Mouse (Mus musculus) thymus, postnatal 0 days (tissue): ENCODE data around the gene Plekhg4. TPM values are rescaled to one million over a fixed set of nuclear protein-coding genes. Genes with fewer than 3 reads are reported as not detected.

Experiments
- DNase-seq: peaks from one replicate; pipeline ENCODE4 v3.0.0-alpha.2; 2015; ENCODE audit warnings: low spot score
- polyA plus RNA-seq: library from polyadenylated mRNA; unstranded; fragments of >200 nt; fragmentation: Nextera tagmentation; extraction: Ambion mirVana; gene quantifications from 2 replicates; pipeline ENCODE4 v1.2.1, GENCODE M21; 2015

Gene Plekhg4
- polyA plus RNA-seq, 1 experiment from 2014 or later: 0.09 TPM

GRCm38 (mm10) chr8:105403467-105403866 lies 30.4 kb downstream of the Plekhg4 start:
- no peak for DNase-seq

DNA sequence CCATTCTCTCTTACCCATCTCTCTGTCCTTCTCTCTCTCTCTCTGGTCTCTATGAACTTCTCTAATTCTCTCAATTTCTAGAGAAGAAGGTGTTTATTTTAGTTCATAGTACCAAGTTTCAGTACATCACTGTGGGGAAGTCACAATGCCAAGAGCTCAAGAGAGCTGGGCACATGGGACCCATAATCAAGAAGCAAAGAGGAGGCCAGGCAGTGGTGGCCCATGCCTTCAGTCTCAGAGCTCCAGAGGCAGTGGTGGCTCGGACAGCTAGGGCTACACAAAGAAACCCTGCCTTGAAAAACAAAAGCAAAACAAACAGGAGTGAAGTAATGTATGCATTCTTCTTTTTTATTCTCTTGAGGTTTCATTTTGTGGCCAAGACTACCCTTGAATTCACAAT lies 31.4 kb downstream of the Plekhg4 start:
- no peak for DNase-seq

- DNase-seq: no peak
Measured at GRCm38 (mm10) chr8:105406416-105406815, 33.3 kb downstream of the Plekhg4 start.

DNA sequence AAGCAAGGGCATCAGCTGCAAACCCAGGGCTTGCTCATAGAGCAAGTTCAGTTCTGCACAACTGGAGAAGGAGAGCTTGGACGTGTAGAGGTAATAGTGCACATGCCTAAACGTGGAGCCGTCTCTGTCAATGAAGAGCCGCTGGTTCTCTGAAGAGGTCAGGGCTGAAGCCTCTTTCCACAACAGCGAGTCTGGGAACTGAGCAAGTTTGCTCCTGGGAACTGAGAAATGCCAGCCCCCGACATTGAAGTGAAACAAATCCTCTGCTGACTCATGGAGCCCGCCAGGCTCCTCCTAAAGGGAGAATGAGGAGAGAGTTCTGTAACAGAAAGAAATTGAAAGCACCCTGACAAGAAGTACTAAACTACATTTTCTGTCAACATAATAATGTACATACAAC lies 35.3 kb downstream of the Plekhg4 start:
- no peak for DNase-seq

GRCm38 (mm10) chr8:105409947-105410346 lies 36.9 kb downstream of the Plekhg4 start:
- no peak for DNase-seq

DNA sequence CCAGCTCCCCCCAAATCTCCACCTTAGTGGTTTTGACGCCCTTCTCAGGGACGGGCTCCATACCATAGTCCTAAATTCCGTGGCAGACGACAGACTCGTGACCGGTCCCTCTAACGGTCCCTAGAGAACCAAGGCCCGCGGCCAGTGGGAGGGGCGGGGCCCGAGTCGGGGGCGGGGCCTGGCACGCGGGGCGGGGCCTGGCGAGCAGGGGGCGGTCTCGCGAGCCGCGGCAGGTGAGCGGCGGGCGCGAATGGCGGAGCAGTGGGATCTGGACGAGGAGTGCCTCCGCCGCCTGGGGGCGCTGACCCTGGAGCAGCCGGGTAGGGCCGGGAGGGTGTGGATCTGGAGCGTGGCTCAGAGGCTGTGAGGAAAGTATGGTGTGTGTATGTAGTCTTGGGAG lies 40.3 kb downstream of the Plekhg4 start, which contains the start of the genes Kctd19 and Lrrc36:
Gene Kctd19 (minus strand): TSS at position 112 of the 400 bp plus-strand sequence.
Gene Lrrc36 (plus strand): TSS at position 181 of the 400 bp plus-strand sequence.
- DNase-seq: peak; percentile 42

DNA sequence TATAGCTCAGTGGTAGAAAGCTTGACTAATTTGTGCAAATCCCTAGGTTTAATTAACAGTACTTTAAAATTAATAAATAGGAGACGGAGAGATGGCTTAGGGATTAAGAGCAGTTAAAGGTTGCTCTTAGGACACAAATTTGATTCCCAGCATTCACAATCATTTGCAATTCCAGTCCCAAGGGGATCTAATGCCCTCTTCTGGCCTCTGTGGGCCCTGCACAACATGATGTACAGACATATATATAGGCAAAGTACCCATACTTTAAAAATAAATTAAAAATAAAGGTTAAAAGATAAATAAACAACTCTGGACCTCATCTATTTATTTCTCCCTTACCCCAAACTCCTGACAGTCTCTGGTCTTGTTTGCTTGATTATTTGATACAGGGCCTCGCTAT lies 45.9 kb downstream of the Plekhg4 start:
- no peak for DNase-seq

DNA sequence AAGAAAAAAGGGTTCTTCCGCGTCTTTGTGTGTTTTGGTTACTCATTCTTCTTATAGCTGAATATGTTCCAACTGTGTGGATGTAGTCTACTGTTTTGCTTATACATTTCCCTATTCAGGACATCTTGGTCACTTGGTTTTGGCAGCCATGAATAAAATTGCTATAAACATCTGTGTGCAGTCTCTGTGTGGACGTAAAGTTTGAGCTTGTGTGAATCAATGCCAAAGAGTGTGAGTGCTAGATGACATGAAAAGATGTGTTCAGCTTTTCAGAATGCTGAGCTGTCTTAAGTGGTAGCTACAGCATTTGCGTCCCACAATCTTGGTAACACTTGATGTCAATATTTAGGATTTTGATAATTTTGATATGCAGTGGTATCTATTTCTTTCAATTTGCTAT lies 46.7 kb downstream of the Plekhg4 start:
- DNase-seq: no peak

DNA sequence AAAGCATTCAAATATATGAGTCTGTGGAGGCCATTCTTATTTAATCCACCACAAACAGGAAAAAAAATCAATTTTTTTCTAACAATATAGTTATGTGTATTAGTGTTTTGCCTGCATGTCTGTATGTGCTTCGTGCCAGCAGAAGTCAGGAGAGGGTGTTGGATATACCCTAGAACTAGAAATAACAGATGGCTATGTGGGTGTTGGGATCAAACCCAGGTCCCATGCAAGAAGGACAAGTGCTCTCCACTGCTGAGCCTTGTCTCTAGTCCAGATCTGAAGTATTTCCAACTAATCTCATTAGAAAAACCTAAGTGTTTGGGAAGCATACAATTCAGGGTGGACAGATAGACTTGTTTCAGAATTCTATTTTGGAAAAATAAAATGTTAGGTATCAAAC lies 48.9 kb downstream of the Plekhg4 start:
- no peak for DNase-seq

- no peak for DNase-seq
Measured at GRCm38 (mm10) chr8:105426878-105427277, 53.8 kb downstream of the Plekhg4 start.

DNA sequence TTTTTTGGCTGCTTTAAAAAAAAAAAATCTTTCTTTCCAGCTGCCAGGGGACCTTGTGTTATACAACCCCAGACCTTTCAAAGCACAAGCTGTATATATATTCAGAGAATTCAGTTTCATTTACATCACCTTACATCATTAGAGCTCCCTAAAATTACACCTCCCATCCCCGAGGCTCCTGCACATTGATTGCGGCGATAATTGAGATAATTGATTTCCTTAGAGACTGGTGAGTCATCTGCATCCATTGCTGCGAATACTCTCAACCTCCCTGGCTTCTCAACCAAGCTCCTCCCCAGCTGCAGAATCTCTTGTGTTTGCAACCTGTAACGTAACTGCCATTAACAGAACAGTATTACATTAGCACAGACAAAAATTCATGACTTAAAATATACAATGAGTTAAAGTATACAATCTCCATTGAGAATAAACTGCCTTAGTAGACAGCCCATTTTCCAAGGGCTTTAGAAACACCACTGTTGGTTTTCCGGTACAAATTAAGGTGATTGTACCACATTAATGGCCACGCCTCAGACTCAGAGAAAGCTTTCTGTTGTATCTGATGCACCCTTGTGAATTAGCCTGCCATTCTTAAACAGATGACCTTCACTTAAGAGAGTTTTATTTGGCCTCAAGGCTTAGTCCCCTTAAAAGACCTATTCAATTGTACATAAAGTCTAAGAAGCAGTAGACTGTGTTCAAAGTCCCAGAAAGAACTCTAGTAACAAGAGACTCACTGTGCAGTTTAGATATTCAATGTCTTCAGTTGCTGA lies 58.9 kb downstream of the Plekhg4 start:
- no peak for DNase-seq

Other genes with a start within 250 kb of the Plekhg4 start
- gene Ces4a, start 241.5 kb upstream of the Plekhg4 start, polyA plus RNA-seq: 0.06 and 0.14 TPM in 2 replicates
- 68.5 and 77.3 TPM in 2 replicates for gene Cbfb, start 202.6 kb upstream of the Plekhg4 start, polyA plus RNA-seq
- 18.1 and 18.6 TPM in 2 replicates for gene D230025D16Rik, start 148.1 kb upstream of the Plekhg4 start, polyA plus RNA-seq
- 4.9 and 5.6 TPM in 2 replicates for gene B3gnt9, start 118.1 kb upstream of the Plekhg4 start, polyA plus RNA-seq
- gene Tradd, start 108.7 kb upstream of the Plekhg4 start, polyA plus RNA-seq: 51.0 and 57.0 TPM in 2 replicates
- gene Fbxl8, start 108.6 kb upstream of the Plekhg4 start, polyA plus RNA-seq: 7.6 and 8.2 TPM in 2 replicates
- not detected in 2 replicates for gene Hsf4, start 103.5 kb upstream of the Plekhg4 start, polyA plus RNA-seq
- gene Nol3, start 97.1 kb upstream of the Plekhg4 start, polyA plus RNA-seq: 0.42 and 0.47 TPM in 2 replicates
- gene 4931428F04Rik, start 83.4 kb upstream of the Plekhg4 start, polyA plus RNA-seq: 3.2 and 4.2 TPM in 2 replicates
- 4.0 and 5.1 TPM in 2 replicates for gene Exoc3l, start 77.2 kb upstream of the Plekhg4 start, polyA plus RNA-seq
- 81.7 and 103 TPM in 2 replicates for gene E2f4, start 75.6 kb upstream of the Plekhg4 start, polyA plus RNA-seq
- 9.3 and 9.4 TPM in 2 replicates for gene Elmo3, start 67.7 kb upstream of the Plekhg4 start, polyA plus RNA-seq
- 2.1 and 4.3 TPM in 2 replicates for gene Lrrc29, start 47.0 kb upstream of the Plekhg4 start, polyA plus RNA-seq
- gene Tmem208, start 46.9 kb upstream of the Plekhg4 start, polyA plus RNA-seq: 145 and 149 TPM in 2 replicates
- gene Fhod1, start 25.3 kb upstream of the Plekhg4 start, polyA plus RNA-seq: 0.85 and 1.1 TPM in 2 replicates
- 0.48 and 0.60 TPM in 2 replicates for gene Slc9a5, start 24.4 kb upstream of the Plekhg4 start, polyA plus RNA-seq
- gene Kctd19, start 40.2 kb downstream of the Plekhg4 start, polyA plus RNA-seq: 0.04 and 0.31 TPM in 2 replicates
- gene Lrrc36, start 40.3 kb downstream of the Plekhg4 start, polyA plus RNA-seq: 0.28 and 0.47 TPM in 2 replicates
- gene Tppp3, start 98.3 kb downstream of the Plekhg4 start, polyA plus RNA-seq: 31.9 and 42.4 TPM in 2 replicates
- 5.8 and 6.9 TPM in 2 replicates for gene Zdhhc1, start 123.6 kb downstream of the Plekhg4 start, polyA plus RNA-seq
- 0.26 and 0.28 TPM in 2 replicates for gene Hsd11b2, start 145.5 kb downstream of the Plekhg4 start, polyA plus RNA-seq
- gene Atp6v0d1, start 192.8 kb downstream of the Plekhg4 start, polyA plus RNA-seq: 97.3 and 105 TPM in 2 replicates
- gene Ripor1, start 232.0 kb downstream of the Plekhg4 start, polyA plus RNA-seq: 28.5 and 30.8 TPM in 2 replicates